Mouse (Mus musculus): ENCODE data around the gene Olfr1259.

DNA sequence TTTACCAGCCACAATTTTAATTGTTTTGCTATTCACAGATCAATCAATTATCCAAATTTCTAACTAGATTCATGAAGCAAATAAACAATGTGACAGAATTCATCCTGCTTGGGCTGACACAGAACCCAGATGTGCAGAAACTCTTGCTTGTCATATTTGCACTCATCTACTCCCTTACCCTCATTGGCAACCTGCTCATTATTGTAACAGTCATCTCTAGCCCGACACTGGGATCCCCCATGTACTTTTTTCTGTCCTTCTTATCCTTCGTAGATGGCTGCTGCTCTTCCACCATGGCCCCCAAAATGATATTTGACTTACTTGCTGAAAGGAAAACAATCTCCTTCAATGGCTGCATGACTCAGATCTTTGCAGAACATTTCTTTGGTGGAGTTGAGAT, 29.2 kb upstream of the Olfr1259 start:
- TF ChIP-seq CTCF (IDR thresholded peaks at IDR 0.05; ENCODE audit: control insufficient read depth, insufficient read depth, low read length) (no peak), POLR2A (IDR thresholded peaks at IDR 0.05; ENCODE audit: borderline replicate concordance, control insufficient read depth, low read depth, low read length) (no peak)

All from bone marrow, adult 2 months (tissue).